Mouse (Mus musculus) CH12.LX (cell line): Measurements from ENCODE around the gene Sept9. TPM values are rescaled to one million over a fixed set of nuclear protein-coding genes. Genes with fewer than 3 reads are reported as not detected.

Experiments used
- DNase-seq: peaks from one replicate; pipeline ENCODE4 v3.0.0-alpha.2; 2013; ENCODE audit errors: extremely low read depth
- H3K27ac ChIP-seq: 2 replicates; pipeline ENCODE4 v1.5.1; 2012; ENCODE audit warnings: low read depth, mild to moderate bottlenecking, control low read depth, moderate library complexity; ENCODE audit not compliant: insufficient read depth
- H3K27me3 ChIP-seq: replicated peaks from 2 replicates; pipeline ENCODE3; 2012; ENCODE audit warnings: inconsistent platforms
- H3K36me3 ChIP-seq, 2 experiments: replicated peaks in 1 of 2; 2 replicates each; pipeline versions ENCODE3 to v1.6.1; 2012; ENCODE audit warnings: inconsistent platforms in 1 of 2, low read length in 1 of 2, mild to moderate bottlenecking in 1 of 2, mixed read lengths in 1 of 2, moderate library complexity in 1 of 2; ENCODE audit not compliant: control insufficient read depth in 1 of 2, insufficient read depth in 1 of 2
- H3K4me1 ChIP-seq, 2 experiments: 2 replicates each; pipeline ENCODE4 v1.6.1; 2012; ENCODE audit warnings: inconsistent platforms in 1 of 2, moderate library complexity in 1 of 2; ENCODE audit not compliant: insufficient read depth in 2 of 2, control insufficient read depth in 1 of 2
- H3K4me2 ChIP-seq: 2 replicates; pipeline ENCODE4 v1.6.1; 2012; ENCODE audit warnings: low read depth, mild to moderate bottlenecking, control low read depth; ENCODE audit not compliant: poor library complexity, insufficient read depth, severe bottlenecking
- H3K4me3 ChIP-seq, 3 experiments: fragments of 150-350 bp in 1 of 3; sonication (generic) in 1 of 3; replicated peaks in 1 of 3; 2 replicates each; pipeline versions ENCODE3 to v1.5.1; 2011 to 2012; ENCODE audit warnings: low read depth in 2 of 3, low read length in 2 of 3, mild to moderate bottlenecking in 2 of 3, moderate library complexity in 2 of 3, control low read depth in 1 of 3, improper control_type of control experiment in 1 of 3, inconsistent platforms in 1 of 3, mixed read lengths in 1 of 3; ENCODE audit not compliant: poor library complexity in 1 of 3
- H3K79me2 ChIP-seq: replicated peaks from 2 replicates; pipeline ENCODE4 v1.6.1; 2012; ENCODE audit warnings: mild to moderate bottlenecking, moderate library complexity; ENCODE audit not compliant: control insufficient read depth, poor library complexity, insufficient read depth, severe bottlenecking; ENCODE audit errors: extremely low read depth
- H3K9ac ChIP-seq: 2 replicates; pipeline ENCODE4 v1.6.1; 2012; ENCODE audit warnings: low read depth, mild to moderate bottlenecking, control low read depth, moderate library complexity; ENCODE audit not compliant: insufficient read depth
- H3K9me3 ChIP-seq: replicated peaks from 2 replicates; pipeline ENCODE3; 2012; ENCODE audit warnings: low read length, inconsistent platforms, mixed read lengths
- BHLHE40 ChIP-seq: IDR thresholded peaks from 2 replicates; pipeline ENCODE4 v1.6.1; 2011; ENCODE audit warnings: mild to moderate bottlenecking, low read depth, low read length, improper control_type of control experiment
- CTCF ChIP-seq, 2 experiments: IDR thresholded peaks in 1 of 2; conservative IDR thresholded peaks in 1 of 2; 2 replicates each; pipeline ENCODE4 v1.5.1; 2011 to 2012; ENCODE audit warnings: low read depth in 2 of 2, low read length in 2 of 2, improper control_type of control experiment in 1 of 2, inconsistent platforms in 1 of 2, mild to moderate bottlenecking in 1 of 2, moderate library complexity in 1 of 2
- E2F4 ChIP-seq: IDR thresholded peaks from 2 replicates; pipeline ENCODE4 v1.6.1; 2011; ENCODE audit warnings: low read depth, low read length, improper control_type of control experiment; ENCODE audit not compliant: insufficient replicate concordance
- ELF1 ChIP-seq: IDR thresholded peaks from 2 replicates; pipeline ENCODE4 v1.6.1; 2014; ENCODE audit warnings: low read depth, mild to moderate bottlenecking, inconsistent platforms, low read length, improper control_type of control experiment
- ETS1 ChIP-seq: conservative IDR thresholded peaks from 2 replicates; pipeline ENCODE4 v1.6.1; 2012; ENCODE audit warnings: low read depth, mild to moderate bottlenecking, inconsistent platforms, low read length, improper control_type of control experiment, moderate library complexity
- IRF4 ChIP-seq: IDR thresholded peaks from 2 replicates; pipeline ENCODE4 v1.6.1; 2014; ENCODE audit warnings: low read depth, mild to moderate bottlenecking, inconsistent platforms, low read length, improper control_type of control experiment
- JUND ChIP-seq: conservative IDR thresholded peaks from 2 replicates; pipeline ENCODE4 v1.6.1; 2011; ENCODE audit warnings: low read depth, low read length, improper control_type of control experiment
- KAT2A ChIP-seq: IDR thresholded peaks from 2 replicates; pipeline ENCODE4 v1.6.1; 2012; ENCODE audit warnings: low read length, improper control_type of control experiment, inconsistent platforms; ENCODE audit not compliant: insufficient replicate concordance
- MAFK ChIP-seq: IDR thresholded peaks from 2 replicates; pipeline ENCODE4 v1.6.1; 2011; ENCODE audit warnings: low read length, improper control_type of control experiment; ENCODE audit not compliant: insufficient replicate concordance
- MAX ChIP-seq: IDR thresholded peaks from 2 replicates; pipeline ENCODE4 v1.6.1; 2011; ENCODE audit warnings: low read length, improper control_type of control experiment
- MAZ ChIP-seq: IDR thresholded peaks from 2 replicates; pipeline ENCODE4 v1.6.1; 2012; ENCODE audit warnings: low read depth, mild to moderate bottlenecking, inconsistent platforms, low read length, improper control_type of control experiment, moderate library complexity
- MEF2A ChIP-seq: IDR thresholded peaks from 2 replicates; pipeline ENCODE4 v1.6.1; 2014; ENCODE audit warnings: low read depth, mild to moderate bottlenecking, inconsistent platforms, low read length, improper control_type of control experiment, borderline replicate concordance
- MXI1 ChIP-seq: IDR thresholded peaks from 2 replicates; pipeline ENCODE4 v1.6.1; 2011; ENCODE audit warnings: mild to moderate bottlenecking, low read depth, low read length, improper control_type of control experiment
- NELFE ChIP-seq: IDR thresholded peaks from 2 replicates; pipeline ENCODE4 v1.6.1; 2011; ENCODE audit warnings: low read depth, low read length, improper control_type of control experiment
- PAX5 ChIP-seq: IDR thresholded peaks from 2 replicates; pipeline ENCODE4 v1.6.1; 2012; ENCODE audit warnings: low read length, inconsistent platforms, mixed read lengths
- POLR2AphosphoS2 ChIP-seq: IDR thresholded peaks from 2 replicates; pipeline ENCODE4 v1.6.1; 2011; ENCODE audit warnings: low read depth, low read length, improper control_type of control experiment
- SMC3 ChIP-seq: IDR thresholded peaks from 2 replicates; pipeline ENCODE4 v1.6.1; 2011; ENCODE audit warnings: low read depth, low read length, improper control_type of control experiment
- TCF12 ChIP-seq: IDR thresholded peaks from 2 replicates; pipeline ENCODE4 v1.6.1; 2014; ENCODE audit warnings: low read depth, mild to moderate bottlenecking, inconsistent platforms, low read length, improper control_type of control experiment
- USF1 ChIP-seq: IDR thresholded peaks from 2 replicates; pipeline ENCODE4 v1.6.1; 2014; ENCODE audit warnings: low read depth, mild to moderate bottlenecking, inconsistent platforms, low read length, improper control_type of control experiment
- USF2 ChIP-seq: conservative IDR thresholded peaks from 2 replicates; pipeline ENCODE4 v1.6.1; 2011; ENCODE audit warnings: low read depth, low read length, improper control_type of control experiment
- ZC3H11A ChIP-seq: IDR thresholded peaks from 2 replicates; pipeline ENCODE4 v1.6.1; 2012; ENCODE audit warnings: low read depth, mild to moderate bottlenecking, inconsistent platforms, low read length, improper control_type of control experiment
- ZKSCAN1 ChIP-seq: IDR thresholded peaks from 2 replicates; pipeline ENCODE4 v1.6.1; 2012; ENCODE audit warnings: low read depth, inconsistent platforms, low read length, improper control_type of control experiment, borderline replicate concordance
- ZNF384 ChIP-seq: IDR thresholded peaks from 2 replicates; pipeline ENCODE4 v1.6.1; 2012; ENCODE audit warnings: low read depth, low read length, improper control_type of control experiment, inconsistent platforms
- dilution Hi-C: fragments of 300-500 bp; cut with MboI; formaldehyde crosslinking; loops from 2 replicates; pipeline ENCODE4 v1.14.3; 2020; ENCODE audit warnings: low sequenced_read_pairs; ENCODE audit not compliant: extremely low pct_unique_long_range_greater_than_20kb, extremely low pct_ligation_motif_present
- in situ Hi-C: fragments of 300-500 bp; cut with MboI; formaldehyde crosslinking; loops from 3 replicates; pipeline ENCODE4 v1.14.3; 2019; ENCODE audit warnings: low sequenced_read_pairs, low pct_ligation_motif_present, low pct_unique_long_range_greater_than_20kb, mixed read lengths
- polyA plus RNA-seq: library from polyadenylated mRNA; unstranded; fragments of >175 nt; gene quantifications from 2 replicates; pipeline ENCODE4 v1.2.1, GENCODE M21; 2012; ENCODE audit warnings: low read depth; ENCODE audit not compliant: insufficient read length
- total RNA-seq, 2 experiments: library from RNA; depleted of rRNA; stranded (reverse); fragments of 300-350 nt in 1 of 2; fragments of >200 nt in 1 of 2; gene quantifications; 2 replicates each; pipeline ENCODE4 v1.2.3; 2012 to 2014

The Sept9 gene
- total and polyA plus RNA-seq, 3 experiments: 47.6 to 128 (median 110) TPM

DNA sequence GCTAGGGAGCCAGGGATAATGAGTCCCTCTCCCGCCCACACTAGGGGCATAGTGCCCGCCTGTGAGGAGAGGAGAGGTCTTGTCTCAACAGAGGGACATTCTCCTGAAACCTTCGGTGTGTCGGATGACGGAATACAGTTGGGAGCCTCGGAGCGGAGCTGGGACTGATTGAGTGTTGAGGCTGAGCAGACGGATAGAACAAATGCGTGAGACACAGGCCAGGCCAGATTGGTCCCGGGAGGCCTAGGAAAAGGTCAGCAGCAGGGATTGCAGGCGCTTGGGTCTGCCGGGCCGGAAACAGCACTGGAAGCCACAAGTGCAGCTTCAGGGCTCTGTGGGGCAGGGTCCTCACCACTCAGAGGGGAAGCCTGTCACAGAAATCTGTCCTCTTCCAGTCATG lies 79.1 kb downstream of the Sept9 start:
- peaks cover 37 to 55% of the 10 kb centered on the region in 2 experiments for H3K4me1 ChIP-seq
- in situ Hi-C loops: no loop called here
- H3K9ac ChIP-seq: no peak overlapping the region
- dilution Hi-C loops: no loop called here
- H3K9me3 ChIP-seq: no peaks in the 10 kb centered on the region
- H3K4me3 ChIP-seq: no peak overlapping the region
- DNase-seq: no peak
- H3K79me2 ChIP-seq: peaks cover 24% of the 10 kb centered on the region
- peaks cover 15 to 60% of the 10 kb centered on the region in 2 experiments for H3K36me3 ChIP-seq
- no peak overlapping the region for H3K4me2 ChIP-seq
- TF ChIP-seq BHLHE40: no peak
- no peak for TF ChIP-seq MAFK
- no peak for TF ChIP-seq MXI1
- no peak for TF ChIP-seq POLR2AphosphoS2
- no peak for TF ChIP-seq ZNF384
- no peak for TF ChIP-seq USF2
- no peak for TF ChIP-seq NELFE
- no peak for TF ChIP-seq IRF4
- no peak for TF ChIP-seq KAT2A
- TF ChIP-seq, all 38 proteins: peak for 0
- Histone ChIP-seq H3K27ac (no peak overlapping the region), H3K27me3 (no peaks in the 10 kb centered on the region)

DNA sequence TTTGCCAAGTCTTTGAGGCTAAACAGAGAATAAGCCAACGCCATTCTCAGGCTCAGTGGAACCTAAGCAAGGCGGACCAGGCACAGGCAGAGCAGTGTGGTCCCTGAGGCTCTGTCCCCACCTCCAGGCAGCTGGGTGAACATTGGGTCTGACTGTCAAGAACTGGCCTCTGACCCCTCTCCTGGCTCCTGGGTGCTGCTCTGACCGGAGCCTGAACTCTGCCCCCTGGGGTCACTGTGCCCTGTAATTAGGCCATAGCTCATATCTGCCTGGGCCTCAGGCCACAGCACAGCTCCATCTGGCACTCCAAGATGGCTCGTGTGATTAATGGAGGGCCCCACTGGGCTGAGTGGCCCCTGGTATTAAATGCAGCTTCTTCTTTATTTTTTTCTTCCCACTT lies 80.5 kb downstream of the Sept9 start:
- dilution Hi-C loops: no loop called here
- no peak for DNase-seq
- H3K4me1 ChIP-seq: peaks cover 27 to 53% of the 10 kb centered on the region in 2 experiments
- in situ Hi-C loops: no loop called here
- H3K4me2 ChIP-seq: no peak overlapping the region
- no peaks in the 10 kb centered on the region for H3K27me3 ChIP-seq
- H3K27ac ChIP-seq: no peak overlapping the region
- no peaks in the 10 kb centered on the region for H3K9me3 ChIP-seq
- no peak for TF ChIP-seq MEF2A
- no peak for TF ChIP-seq ETS1
- TF ChIP-seq CTCF (conservative IDR thresholded peaks at IDR 0.05 in 1 of 2, IDR thresholded peaks at IDR 0.05 in 1 of 2; ENCODE audit: low read depth in 2 of 2, low read length in 2 of 2): no peak
- no peak for TF ChIP-seq MAZ
- TF ChIP-seq JUND: no peak
- TF ChIP-seq MAX: no peak
- no peak for TF ChIP-seq E2F4
- no peak for TF ChIP-seq ZC3H11A
- no peak for TF ChIP-seq USF1
- no peak for TF ChIP-seq BHLHE40
- no peak for TF ChIP-seq USF2
- TF ChIP-seq PAX5: no peak
- no peak for TF ChIP-seq NELFE
- no peak for TF ChIP-seq SMC3
- no peak for TF ChIP-seq KAT2A
- no peak for TF ChIP-seq TCF12
- TF ChIP-seq ZKSCAN1: no peak
- TF ChIP-seq ZNF384: no peak
- TF ChIP-seq ELF1: no peak
- no peak overlapping the region for H3K4me3 ChIP-seq
- H3K36me3 ChIP-seq: peaks cover 21 to 71% of the 10 kb centered on the region in 2 experiments
- H3K79me2 ChIP-seq: peaks cover 19% of the 10 kb centered on the region
- H3K9ac ChIP-seq: no peak overlapping the region
